Mouse (Mus musculus): ENCODE results near the gene Atp6v0e. TPM values are rescaled to one million over a fixed set of nuclear protein-coding genes. Genes with fewer than 3 reads are reported as not detected.

Gene Atp6v0e
- total RNA-seq, 2 experiments from 2014 or later, result 32.7 to 34.6 TPM

DNA sequence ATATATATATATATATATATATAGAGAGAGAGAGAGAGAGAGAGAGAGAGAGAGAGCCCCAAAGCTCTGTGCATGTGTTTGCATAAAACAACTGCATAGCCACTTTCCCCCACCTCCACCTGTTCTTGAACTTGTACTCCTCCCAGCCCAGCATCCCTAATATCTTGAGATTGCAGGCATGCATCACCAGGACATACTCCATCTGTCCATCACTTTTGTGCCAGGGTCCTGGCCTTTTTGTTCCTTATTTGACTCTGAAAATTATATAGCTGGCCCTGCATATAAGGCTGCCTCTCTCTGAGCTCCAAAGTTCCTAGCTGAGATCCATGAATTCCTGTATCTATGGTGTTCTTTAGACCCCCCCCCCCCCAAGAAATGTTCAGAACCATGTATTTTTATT is 45.5 kb downstream of the Atp6v0e start:
- DNase-seq, result peak in 1 of 2 experiments; percentile 1

DNA sequence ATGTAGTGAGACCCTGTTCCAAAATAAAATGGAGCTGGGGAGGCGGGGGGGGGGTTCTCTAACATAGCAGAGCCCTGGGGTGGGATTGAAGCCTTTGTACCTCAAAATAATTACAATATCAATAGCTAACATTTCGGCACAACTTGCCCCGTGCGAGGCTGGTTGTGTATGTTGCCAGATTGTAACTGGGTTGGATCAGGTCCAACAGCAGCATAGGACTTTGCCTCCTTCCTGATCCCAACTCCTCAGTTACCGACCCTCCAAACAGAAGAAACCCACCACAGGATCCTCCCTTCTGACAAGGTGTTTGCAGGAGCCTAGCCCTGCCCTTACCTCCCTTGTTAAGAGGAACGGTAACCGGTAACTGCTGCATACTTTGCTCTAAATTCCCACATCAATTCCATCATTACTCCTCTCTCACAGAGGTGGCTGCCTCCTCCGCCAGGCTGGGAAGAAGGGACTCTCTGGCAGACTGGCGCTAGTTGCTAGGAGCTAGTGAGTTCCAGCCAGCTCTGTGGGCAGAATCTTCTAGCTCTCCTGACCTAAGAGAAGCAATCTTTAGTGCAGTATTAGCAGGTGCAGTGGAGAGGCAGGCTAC is 46.1 kb downstream of the Atp6v0e start:
- intact Hi-C loops (cut with DNase I), result no loop called here
- peak in 1 of 2 experiments; percentile 7 for DNase-seq

More for the DNA sequence above, 45.5 kb downstream of the Atp6v0e start:
- intact Hi-C loops (cut with DNase I), result no loop called here

DNA sequence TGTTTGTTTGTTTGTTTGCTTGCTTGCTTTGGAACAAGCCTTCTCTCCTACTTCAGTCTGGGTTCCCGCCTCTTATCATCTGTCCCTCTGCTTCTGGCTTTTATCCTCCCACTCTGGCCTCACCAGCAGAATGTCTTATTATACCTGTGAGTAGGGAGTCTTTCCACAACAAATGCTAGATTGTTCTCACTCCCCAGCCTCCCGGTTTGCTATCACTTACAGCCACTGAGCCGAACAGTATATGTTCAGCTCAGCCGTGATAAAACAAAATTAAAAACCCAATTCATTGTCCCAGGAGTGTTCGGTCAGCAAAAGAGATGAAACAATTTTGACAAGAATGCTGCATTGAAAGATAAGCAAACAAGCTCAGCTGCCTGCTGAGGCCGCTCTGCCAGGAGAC is 47.0 kb downstream of the Atp6v0e start:
- no peak for DNase-seq
- intact Hi-C loops (cut with DNase I), result loop anchor here (5.0 kb wide), 1 partner anchor 33 kb away; no protein-coding TSS in a partner anchor

DNA sequence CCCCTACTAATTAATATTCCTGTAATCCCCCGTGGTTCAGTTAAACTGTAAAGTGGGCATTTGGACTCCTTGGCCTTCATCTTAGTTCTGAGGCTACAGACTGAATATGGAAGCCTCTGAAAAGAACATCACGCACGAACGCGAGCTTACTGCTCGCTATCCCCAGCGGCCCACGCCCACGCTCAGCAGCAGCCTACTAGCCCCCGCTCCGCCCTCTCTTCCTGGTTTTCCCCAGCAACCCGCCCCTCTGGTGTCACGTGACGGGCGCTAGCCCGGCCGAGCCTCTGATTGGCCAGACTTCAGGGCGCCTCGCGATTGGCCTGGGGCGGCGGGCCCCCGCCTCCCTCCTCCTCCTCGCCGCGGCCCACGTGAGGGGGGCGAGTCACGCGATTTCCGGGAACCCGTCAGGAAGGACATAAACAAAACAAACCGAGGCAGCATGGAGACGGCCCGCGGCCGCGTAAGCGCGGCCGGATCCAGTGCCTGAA is 52.3 kb downstream of the Atp6v0e start, which contains the start of gene Crebrf:
Gene Crebrf, plus strand, starts transcription at position 380 of the 488 bp plus-strand sequence.
- peak; percentile 95 to 99 for DNase-seq
- intact Hi-C loops (cut with DNase I), result no loop called here

DNA sequence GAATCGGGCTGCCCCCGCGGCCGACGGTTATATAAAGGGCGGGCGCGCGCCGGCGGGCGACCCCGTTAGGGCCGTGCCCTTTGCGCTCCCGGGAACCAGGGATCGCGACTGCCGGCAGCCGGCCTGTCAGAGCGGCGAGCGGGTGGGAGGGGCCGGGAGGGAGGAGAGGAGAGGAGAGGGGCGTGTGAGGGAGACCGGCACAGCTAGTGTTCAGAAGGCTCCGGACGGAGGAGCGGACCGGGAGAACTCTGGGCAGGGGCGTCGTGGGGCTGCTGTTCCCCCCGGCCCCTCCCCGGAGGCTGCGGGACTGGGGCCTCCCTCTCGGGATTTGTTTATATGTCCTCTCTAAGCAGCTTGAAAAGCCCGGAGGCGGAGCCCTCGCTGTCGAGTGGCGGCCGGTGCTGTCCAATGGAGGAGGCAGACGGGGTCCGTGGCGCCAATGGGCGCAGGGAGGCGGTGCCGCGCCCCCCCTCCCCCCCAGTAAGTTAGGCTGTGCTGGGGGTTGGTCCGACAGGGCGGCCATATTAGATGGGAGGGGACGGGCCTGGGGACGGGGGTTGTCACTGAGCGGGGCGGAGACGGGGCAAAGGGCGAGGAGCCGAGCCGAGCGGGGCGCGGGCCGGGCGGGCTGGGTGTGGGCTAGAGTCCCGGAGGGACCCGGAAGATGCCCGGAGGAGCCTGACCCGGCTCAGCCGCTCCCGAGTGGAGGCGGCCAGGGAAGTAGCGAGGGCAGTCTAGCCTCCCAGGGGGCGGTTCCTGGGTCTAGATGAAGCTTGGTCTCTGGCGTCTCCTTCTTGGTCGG is 53.1 kb downstream of the Atp6v0e start:
- DNase-seq, result peak; percentile 91 to 92
- intact Hi-C loops (cut with DNase I), result no loop called here

DNA sequence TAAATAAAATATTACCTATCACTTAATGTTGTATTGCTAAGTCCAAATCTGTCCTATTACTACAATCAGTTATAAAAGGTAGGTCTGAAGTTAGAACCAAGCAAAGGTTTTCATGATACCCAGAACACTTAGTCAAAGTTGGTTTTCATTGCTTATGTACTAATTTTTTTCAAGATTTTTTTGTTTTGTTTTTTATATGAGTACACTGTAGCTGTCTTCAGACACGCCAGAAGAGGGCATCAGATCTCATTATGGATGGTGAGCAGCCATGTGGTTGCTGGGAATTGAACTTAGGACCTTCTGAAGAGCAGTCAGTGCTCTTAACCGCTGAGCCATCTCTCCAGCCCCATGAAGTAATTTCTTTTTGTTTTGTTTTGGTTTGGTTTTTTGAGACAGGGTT is 54.8 kb downstream of the Atp6v0e start:
- intact Hi-C loops (cut with DNase I), result loop anchor here (2.0 kb wide), 1 partner anchor 57 kb away; no protein-coding TSS in a partner anchor
- no peak for DNase-seq

DNA sequence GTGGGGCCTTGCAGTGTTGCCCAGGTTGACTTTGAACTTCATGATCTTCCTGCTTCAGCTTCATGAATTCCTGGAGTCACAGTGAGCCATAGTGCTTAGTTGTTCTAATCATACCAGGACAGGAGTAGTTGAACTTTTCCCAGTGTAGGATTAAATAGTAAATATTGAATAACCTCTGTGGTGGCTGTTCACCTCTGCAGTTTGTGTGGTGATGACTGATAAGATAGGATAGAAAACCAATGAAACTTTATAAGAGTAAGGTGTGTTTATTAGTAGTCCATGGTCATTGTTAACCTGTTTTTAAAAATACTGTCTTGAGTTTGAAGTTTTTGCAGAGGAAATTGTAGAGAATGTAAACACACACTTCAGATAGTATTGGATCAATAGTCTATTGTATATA is 56.4 kb downstream of the Atp6v0e start:
- intact Hi-C loops (cut with DNase I), result loop anchor here (2.0 kb wide), 1 partner anchor 59 kb away; no protein-coding TSS in a partner anchor
- no peak for DNase-seq

DNA sequence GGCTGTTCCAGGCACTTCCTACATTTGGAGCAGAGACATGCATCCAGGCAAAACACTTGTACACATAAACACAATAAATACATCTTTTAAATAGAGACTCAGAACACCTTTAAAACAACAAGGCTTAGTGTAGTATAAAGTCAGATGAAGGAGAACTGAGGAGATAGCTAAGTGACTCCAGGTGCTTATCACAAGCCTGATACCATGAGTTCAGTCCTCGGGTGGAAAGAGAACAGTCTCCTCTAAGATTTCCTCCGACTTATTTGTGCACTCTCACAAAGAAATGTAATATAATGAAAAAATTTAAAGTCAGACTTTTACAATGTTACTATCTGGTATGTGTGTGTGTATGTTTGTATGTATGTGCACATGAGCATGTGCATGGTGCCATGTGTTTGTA is 58.8 kb downstream of the Atp6v0e start:
- intact Hi-C loops (cut with DNase I), result no loop called here

DNA sequence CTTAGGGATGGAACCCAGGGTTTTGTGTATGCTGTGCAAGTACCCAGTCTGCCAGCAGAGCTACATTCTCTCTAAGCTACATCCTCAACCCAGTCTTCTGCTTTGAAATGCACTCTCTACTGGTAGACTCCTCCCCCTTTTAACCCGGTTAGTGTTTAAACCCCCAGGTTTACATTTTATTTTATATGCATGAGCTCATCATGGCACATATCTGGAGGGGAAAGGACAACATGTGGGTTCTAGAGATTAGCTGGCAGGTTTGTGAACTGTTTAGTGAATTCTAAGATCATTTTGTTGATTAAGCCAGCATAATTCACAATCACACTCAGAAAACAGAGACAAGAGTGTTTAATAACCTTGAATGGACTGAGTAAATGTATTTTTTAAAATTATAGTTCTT is 61.8 kb downstream of the Atp6v0e start:
- intact Hi-C loops (cut with DNase I), result no loop called here
- no peak for DNase-seq

More for the DNA sequence above, 58.8 kb downstream of the Atp6v0e start:
- DNase-seq, result no peak

DNA sequence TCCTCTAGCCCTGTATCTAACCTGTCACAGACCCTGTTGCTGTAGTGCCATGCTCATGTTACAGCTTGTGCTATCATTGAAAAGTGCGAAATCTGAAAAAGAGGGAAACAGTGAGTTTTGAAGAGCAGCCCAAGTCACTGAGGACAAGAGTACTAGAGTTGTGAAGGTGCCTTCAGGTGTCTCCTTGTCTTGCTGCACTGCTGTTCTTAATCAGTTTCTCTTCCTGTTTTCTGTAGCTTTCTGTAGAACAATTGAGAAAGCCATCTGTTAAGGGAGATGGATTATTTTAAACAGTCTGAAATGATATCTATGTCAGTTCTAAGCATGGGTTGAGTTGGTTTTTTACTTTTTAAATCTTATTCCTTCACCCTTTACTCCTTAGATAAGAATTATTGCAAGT is 63.6 kb downstream of the Atp6v0e start:
- no peak for DNase-seq
- intact Hi-C loops (cut with DNase I), result no loop called here

DNA sequence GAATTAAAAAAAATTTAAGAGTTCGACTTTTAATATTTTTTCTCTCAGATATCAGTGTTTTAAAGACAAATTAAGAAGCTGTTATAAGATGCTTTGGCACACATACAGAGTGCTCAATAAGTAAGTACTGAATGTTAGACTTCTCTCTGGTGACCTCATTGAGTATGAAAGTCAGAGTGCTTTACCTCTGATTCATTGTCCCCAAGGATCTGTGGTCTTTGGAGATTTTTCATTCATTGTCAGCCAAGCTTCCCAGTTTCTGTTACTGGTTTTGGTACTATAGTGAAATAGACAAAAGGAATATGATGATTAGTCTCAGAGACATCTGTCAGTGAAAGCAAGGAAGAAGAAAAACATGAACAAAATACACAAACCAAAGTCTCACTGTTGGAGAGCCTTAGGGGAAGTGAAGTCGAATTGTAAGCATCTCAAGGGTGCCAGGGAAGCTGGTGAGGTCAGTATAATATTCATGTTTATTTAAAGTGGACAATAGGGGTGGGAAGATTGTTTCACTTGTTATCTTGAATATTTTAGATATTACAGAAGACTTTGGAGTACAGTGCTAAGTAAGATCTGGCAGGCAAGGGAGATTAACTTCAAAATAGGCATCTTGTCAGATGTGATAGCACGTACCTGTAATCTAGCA is 64.2 kb downstream of the Atp6v0e start:
- no peak for DNase-seq
- intact Hi-C loops (cut with DNase I), result no loop called here

DNA sequence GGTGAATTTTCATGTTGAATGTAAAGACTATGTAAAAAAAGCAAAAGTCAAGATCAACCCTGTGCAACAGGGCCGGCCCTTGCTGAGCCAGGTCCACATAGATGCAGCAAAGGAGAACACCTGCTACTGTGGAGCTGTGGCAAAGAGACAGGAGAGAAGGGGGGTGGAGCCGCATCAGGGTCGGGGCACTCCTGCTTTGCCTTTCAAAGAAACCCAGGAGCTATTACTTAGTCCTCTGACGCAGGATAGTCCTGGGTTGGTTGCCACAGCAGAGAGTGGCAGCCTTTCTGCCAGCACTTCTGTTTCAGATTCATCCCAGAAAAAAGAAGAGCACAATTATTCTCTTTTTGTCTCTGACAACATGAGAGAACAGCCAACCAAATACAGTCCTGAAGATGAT is 79.5 kb downstream of the Atp6v0e start:
- intact Hi-C loops (cut with DNase I), result no loop called here
- no peak for DNase-seq

DNA sequence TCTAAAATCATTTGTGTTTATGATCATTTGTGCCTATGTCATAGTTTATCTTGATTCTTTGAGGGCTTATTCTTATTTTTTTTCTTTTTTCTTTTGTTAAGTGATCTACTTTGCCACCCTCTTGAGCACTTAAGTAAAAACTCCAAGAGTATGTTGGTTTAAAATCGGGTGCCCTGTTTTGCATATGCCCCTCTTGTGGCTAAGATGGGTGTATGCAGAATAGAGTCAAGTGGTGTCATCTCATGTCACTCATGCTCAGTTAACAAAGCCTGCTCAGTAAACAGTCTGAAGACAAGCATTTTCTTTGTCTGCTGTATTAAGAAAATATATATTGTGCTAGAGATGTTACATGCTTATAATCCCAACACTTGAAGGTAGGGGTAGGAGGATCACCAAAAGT is 80.3 kb downstream of the Atp6v0e start:
- intact Hi-C loops (cut with DNase I), result no loop called here
- no peak for DNase-seq

Other genes starting within 250 kb of the Atp6v0e start
- gene Neurl1b, start 248.4 kb upstream of the Atp6v0e start, total RNA-seq (2021), result 1 to 10 TPM; 2.6 to 3.7 TPM
- 10 to 100 TPM; 47.2 to 51.5 TPM for gene Ergic1, start 101.7 kb upstream of the Atp6v0e start, total RNA-seq (2021)
- 100 to 1,000 TPM in 1 of 2 experiments, 10 to 100 TPM in 1; 74.6 to 112 TPM for gene Dusp1, start 101.1 kb upstream of the Atp6v0e start, total RNA-seq (2021)
- 10 to 100 TPM; 20.9 to 34.0 TPM for gene Crebrf, start 52.4 kb downstream of the Atp6v0e start, total RNA-seq (2021)
- gene Bnip1, start 117.8 kb downstream of the Atp6v0e start, total RNA-seq (2021), result 10 to 100 TPM; 19.4 to 26.0 TPM
- not detected for gene Nkx2-5, start 181.8 kb downstream of the Atp6v0e start, total RNA-seq (2021)